Mouse (Mus musculus): ENCODE data around the gene Exd2. TPM values are rescaled to one million over a fixed set of nuclear protein-coding genes. Genes with fewer than 3 reads are reported as not detected.

Gene Exd2
- total RNA-seq, 2 experiments from 2014 or later = 29.6 to 43.4 TPM

Other genes with a start within 250 kb of the Exd2 start
- gene Actn1, start 202.7 kb upstream of the Exd2 start, total RNA-seq (2021) = 10 to 100 TPM; 30.0 to 38.8 TPM
- 10 to 100 TPM; 28.9 to 37.2 TPM for gene Dcaf5, start 26.5 kb upstream of the Exd2 start, total RNA-seq (2021)
- gene Galnt16, start 55.2 kb downstream of the Exd2 start, total RNA-seq (2021) = 10 to 100 TPM; 15.9 to 20.7 TPM
- gene Slc39a9, start 180.8 kb downstream of the Exd2 start, total RNA-seq (2021) = 10 to 100 TPM; 11.8 to 14.2 TPM
- 10 to 100 TPM; 36.9 to 44.7 TPM for gene Erh, start 181.2 kb downstream of the Exd2 start, total RNA-seq (2021)
- gene Plekhd1, start 229.5 kb downstream of the Exd2 start, total RNA-seq (2021) = under 1 TPM; 0.21 to 0.43 TPM

All from gastrocnemius, postnatal 10 days (tissue).